ENCODE assay signal across 19 mouse cellular contexts in genomic region chr9:59938529-59938928, GRCm38 (mm10). TPM values are rescaled to one million over a fixed set of nuclear protein-coding genes. Genes with fewer than 3 reads are reported as not detected.
"Had no signal": no experiment of that assay in that cellular context is flagged by ENCODE, and none has a peak within 500 bp of the region (broad histone marks: within the 10 kb centered on the region; RNA-seq: fewer than 3 reads in every experiment).

No protein-coding gene starts in this region.

- H3K27ac ChIP-seq: left cerebral cortex, adult 2 months; limb, embryonic 12.5 days; liver, embryonic 14.5 days; stomach, postnatal 0 days had no signal

- H3K9me3 ChIP-seq: limb, embryonic 12.5 days had no signal

- H3K9ac ChIP-seq: limb, embryonic 12.5 days; liver, embryonic 14.5 days had no signal

- H3K36me3 ChIP-seq: limb, embryonic 12.5 days had no signal

- ATAC-seq: midbrain, embryonic 16.5 days had no signal

- DNase-seq: kidney, adult 18-20 months; kidney, postnatal 10 days; lung, adult 18-20 months; lung, postnatal 36 days; right cerebral cortex, postnatal 25 days; thymus, postnatal 25 days had no signal

- H3K4me2 ChIP-seq: limb, embryonic 12.5 days had no signal

- H3K4me3 ChIP-seq: left cerebral cortex, adult 2 months; limb, embryonic 12.5 days had no signal

- H3K27me3 ChIP-seq: limb, embryonic 12.5 days had no signal

RNA-seq across cellular contexts. Expression of gene Nr2e3, which starts 21.9 kb away (rescaled TPM):
- total RNA-seq: layer of hippocampus, adult 8-10 months; layer of hippocampus, postnatal 14 days; left cerebral cortex, adult 2 months; left cerebral cortex, postnatal 14 days; liver, adult 2 months; megakaryocyte progenitor cell, adult 5-6 weeks had no signal
- polyA plus RNA-seq: kidney, embryonic 14.5 days; liver, adult 2 months; liver, embryonic 14.5 days; lung, embryonic 16.5 days; midbrain, embryonic 16.5 days; neural tube, embryonic 14.5 days; stomach, postnatal 0 days had no signal
